Comparison of ENCODE assay signal across 1 mouse cellular context in the genomic region with DNA sequence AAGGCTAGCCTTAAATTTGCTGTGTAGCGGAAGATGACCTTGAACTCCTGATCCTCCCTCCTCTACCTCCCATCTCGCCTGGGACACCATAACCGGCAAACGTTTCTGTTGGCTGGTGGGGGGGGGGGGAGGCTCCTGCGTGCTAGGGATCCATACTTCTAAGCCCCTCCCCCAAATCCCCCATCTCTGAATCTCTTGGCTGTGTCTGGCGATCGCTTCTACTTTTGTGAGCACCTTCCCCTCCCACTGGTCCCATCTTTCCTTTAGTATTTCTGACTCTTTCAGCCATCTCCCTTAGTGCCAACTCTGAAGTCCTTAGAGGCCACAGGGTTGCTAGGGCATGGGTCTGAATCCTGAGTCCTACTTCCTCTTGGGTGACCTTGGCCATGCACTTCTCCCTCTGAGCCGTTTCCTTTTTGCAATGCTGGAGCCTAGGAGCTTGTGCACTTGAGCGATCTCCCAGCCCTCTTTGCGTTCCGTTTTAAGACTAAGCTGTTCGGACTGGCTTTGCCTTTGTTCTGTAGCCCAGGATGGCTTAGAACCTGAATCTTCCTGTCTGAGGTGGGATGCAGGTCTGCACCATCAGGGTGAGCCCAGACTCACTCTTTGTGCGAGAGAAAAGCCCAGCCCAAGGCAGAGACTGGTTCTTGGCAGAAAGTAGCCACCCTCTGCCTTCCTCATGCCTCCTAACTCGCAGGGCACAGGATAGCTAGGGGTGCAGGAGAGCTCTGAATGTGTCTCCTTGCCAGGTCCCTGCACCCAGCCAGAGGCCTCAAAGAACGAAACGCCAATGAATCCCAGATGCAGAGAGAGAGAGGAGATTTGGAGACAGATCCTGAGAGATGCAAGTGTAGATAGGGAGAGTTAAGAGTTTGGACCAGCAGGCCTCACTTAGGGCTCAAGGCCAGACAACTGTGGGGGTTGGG.
TF ChIP-seq lines count a peak whose summit lies in the region.

No protein-coding gene starts in this region.

TF ChIP-seq in CH12.LX, 34 proteins besides CTCF, POLR2A, EP300 and RAD21:
- peak; percentile 27; the same call in 1 of the 2 replicates for TF ChIP-seq BHLHE40 (IDR thresholded peaks at IDR 0.05; ENCODE audit: low read depth, low read length)
- TF ChIP-seq MAFK (IDR thresholded peaks at IDR 0.05; ENCODE audit: insufficient replicate concordance, low read length): no peak
- TF ChIP-seq CHD1 (IDR thresholded peaks at IDR 0.05; ENCODE audit: low read depth, low read length): peak; percentile 50; the same call in 1 of the 2 replicates
- peak; percentile 40; the same call in 1 of the 2 replicates for TF ChIP-seq MEF2A (IDR thresholded peaks at IDR 0.05; ENCODE audit: borderline replicate concordance, low read depth, low read length)
- TF ChIP-seq SIN3A (IDR thresholded peaks at IDR 0.05; ENCODE audit: low read length): no peak
- peak; percentile 37; the same call in 1 of the 2 replicates for TF ChIP-seq CHD2 (IDR thresholded peaks at IDR 0.05; ENCODE audit: low read length)
- no peak for TF ChIP-seq RCOR1 (conservative IDR thresholded peaks at IDR 0.05; ENCODE audit: low read depth, low read length)
- TF ChIP-seq UBTF (IDR thresholded peaks at IDR 0.05; ENCODE audit: low read depth, low read length): 0 out of 2 replicates have a peak, but pooled peaks have one; percentile 28
- 0 out of 2 replicates have a peak, but pooled peaks have one; percentile 21 for TF ChIP-seq IRF4 (IDR thresholded peaks at IDR 0.05; ENCODE audit: low read depth, low read length)
- TF ChIP-seq MAX (IDR thresholded peaks at IDR 0.05; ENCODE audit: low read length): no peak
- no peak for TF ChIP-seq PAX5 (IDR thresholded peaks at IDR 0.05; ENCODE audit: low read length)
- TF ChIP-seq MAZ (IDR thresholded peaks at IDR 0.05; ENCODE audit: low read depth, low read length): peak; percentile 68; the same call in 1 of the 2 replicates
- TF ChIP-seq ELF1 (IDR thresholded peaks at IDR 0.05; ENCODE audit: low read depth, low read length): 0 out of 2 replicates have a peak, but pooled peaks have one; percentile 31
- 0 out of 2 replicates have a peak, but pooled peaks have one; percentile 31 for TF ChIP-seq KAT2A (IDR thresholded peaks at IDR 0.05; ENCODE audit: insufficient replicate concordance, low read length)
- peak; percentile 19; the same call in 1 of the 2 replicates for TF ChIP-seq HCFC1 (IDR thresholded peaks at IDR 0.05; ENCODE audit: low read depth, low read length)
